Mouse (Mus musculus) lung, postnatal 0 days (tissue): ENCODE measurements around the gene Dnttip1.

Source experiments
- CTCF ChIP-seq: IDR thresholded peaks from 2 replicates; pipeline ENCODE4 v1.5.1; 2016; ENCODE audit warnings: antibody characterized with exemption, mild to moderate bottlenecking
- EP300 ChIP-seq: IDR thresholded peaks from 2 replicates; pipeline ENCODE4 v1.6.1; 2016; ENCODE audit warnings: antibody characterized with exemption, mild to moderate bottlenecking, control low read depth

DNA sequence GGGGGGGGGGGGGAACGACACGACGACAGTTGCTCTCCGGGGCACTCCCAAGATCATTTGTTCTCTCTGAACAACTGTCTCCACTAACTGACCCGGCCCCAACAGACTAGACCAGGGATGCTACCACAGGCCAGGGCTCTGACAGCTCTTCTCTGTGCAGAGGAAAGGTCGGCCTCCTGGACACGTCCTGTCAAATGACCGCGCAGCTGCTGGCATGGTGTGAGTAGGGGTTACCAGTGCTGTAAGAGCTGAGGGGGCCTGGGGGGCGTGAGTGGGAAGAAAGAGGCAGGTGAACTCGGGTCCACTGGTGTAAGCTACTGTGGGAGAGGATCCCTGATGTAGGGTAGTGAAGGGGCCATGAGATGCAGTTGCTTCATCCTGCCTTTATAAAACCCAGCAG, 12.1 kb downstream of the Dnttip1 start:
- TF ChIP-seq CTCF, result no peak
- no peak for TF ChIP-seq EP300
